Mouse (Mus musculus): ENCODE measurements around the gene Rnf4. TPM values are rescaled to one million over a fixed set of nuclear protein-coding genes. Genes with fewer than 3 reads are reported as not detected.

The Rnf4 gene
- polyA plus RNA-seq, 1 experiment from 2014 or later: 187 TPM

DNA sequence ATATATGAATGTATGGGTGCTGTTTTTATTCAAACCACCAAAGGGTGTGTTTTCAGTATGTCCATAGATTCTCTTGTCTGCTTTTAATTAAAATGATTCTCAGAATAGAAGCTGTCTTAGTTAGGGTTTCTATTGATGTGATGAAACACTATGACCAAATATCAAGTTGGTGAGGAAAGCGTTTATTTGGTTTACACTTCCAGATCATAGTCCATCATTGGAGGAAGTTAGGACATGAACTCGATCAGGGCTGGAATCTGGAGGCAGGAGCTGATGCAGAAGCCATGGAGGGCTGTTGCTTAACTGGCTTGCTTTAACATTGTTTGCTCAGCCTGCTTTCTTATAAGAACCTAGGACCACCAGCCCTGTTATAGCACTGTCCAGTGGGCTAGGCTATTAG is 45.6 kb downstream of the Rnf4 start:
- no peaks in the 10 kb centered on the region for H3K27me3 ChIP-seq (ENCODE audit: control insufficient read depth, insufficient read depth, low read length)
- ATAC-seq (ENCODE audit: insufficient number of reproducible peaks, low FRiP score, low TSS enrichment, low read depth): no peak
- DNase-seq (ENCODE audit: low spot score): no peak
- H3K4me3 ChIP-seq (ENCODE audit: low read depth, low read length): no peak overlapping the region
- no peaks in the 10 kb centered on the region for H3K4me1 ChIP-seq (ENCODE audit: control insufficient read depth, insufficient read depth, low read length)
- no peak overlapping the region for H3K9ac ChIP-seq (ENCODE audit: low read length)
- 98% methylated on average over 2 of the region's 2 CpGs for WGBS
- no peaks in the 10 kb centered on the region for H3K9me3 ChIP-seq (ENCODE audit: control insufficient read depth, low read length)
- H3K4me2 ChIP-seq (ENCODE audit: low read depth, severe bottlenecking): no peak overlapping the region
- no peak overlapping the region for H3K27ac ChIP-seq (replicated peaks; ENCODE audit: low read depth, low read length)
- peaks cover 2% of the 10 kb centered on the region; the same call in 1 of the 2 replicates for H3K36me3 ChIP-seq (ENCODE audit: control insufficient read depth, insufficient read depth, low read length)

DNA sequence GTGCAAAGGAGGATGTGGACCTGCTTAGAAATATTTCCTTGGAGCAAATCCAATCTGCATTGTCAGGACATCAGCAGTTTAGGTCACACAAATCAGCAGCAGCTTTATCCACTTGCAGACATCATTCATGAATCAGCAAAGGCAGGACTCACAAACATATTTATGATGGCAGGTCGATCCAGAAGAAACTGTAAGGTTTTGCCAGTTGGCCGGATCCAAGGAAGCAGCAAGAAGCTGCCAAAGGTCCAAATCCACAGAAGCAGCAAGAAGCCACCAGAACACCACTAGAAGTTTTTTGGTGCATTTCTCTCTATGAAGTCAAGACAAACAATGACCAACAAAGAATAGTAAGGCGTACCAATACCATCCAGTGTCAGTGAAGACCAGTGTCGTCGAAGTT is 49.5 kb downstream of the Rnf4 start:
- peaks cover 2% of the 10 kb centered on the region; the same call in 1 of the 2 replicates for H3K36me3 ChIP-seq (ENCODE audit: control insufficient read depth, insufficient read depth, low read length)
- WGBS: 98% methylated on average over 5 of the region's 5 CpGs

DNA sequence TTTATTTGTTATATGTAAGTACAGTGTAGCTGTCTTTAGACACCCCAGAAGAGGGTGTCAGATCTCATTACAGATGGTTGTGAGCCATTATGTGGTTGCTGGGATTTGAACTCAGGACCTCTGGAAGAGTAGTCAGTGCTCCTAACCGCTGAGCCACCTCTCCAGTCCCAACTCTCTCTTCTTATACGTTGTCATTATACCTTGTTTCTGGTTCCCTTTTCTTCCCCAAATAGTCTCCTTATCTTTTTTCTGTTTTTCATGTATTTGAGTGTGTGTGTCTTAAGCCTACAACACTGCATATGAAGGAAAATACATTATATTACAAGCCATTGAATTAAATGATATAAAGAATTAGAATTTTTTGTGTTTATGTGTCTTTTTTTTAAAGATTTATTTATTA is 50.7 kb downstream of the Rnf4 start:
- no peak overlapping the region for H3K27ac ChIP-seq (replicated peaks; ENCODE audit: low read depth, low read length)
- H3K9ac ChIP-seq (ENCODE audit: low read length): no peak overlapping the region
- no peak overlapping the region for H3K4me3 ChIP-seq (ENCODE audit: low read depth, low read length)
- no peak overlapping the region for H3K4me2 ChIP-seq (ENCODE audit: low read depth, severe bottlenecking)
- H3K27me3 ChIP-seq (ENCODE audit: control insufficient read depth, insufficient read depth, low read length): no peaks in the 10 kb centered on the region
- ATAC-seq (ENCODE audit: insufficient number of reproducible peaks, low FRiP score, low TSS enrichment, low read depth): no peak
- no peaks in the 10 kb centered on the region for H3K9me3 ChIP-seq (ENCODE audit: control insufficient read depth, low read length)
- peaks cover 2% of the 10 kb centered on the region; the same call in 1 of the 2 replicates for H3K36me3 ChIP-seq (ENCODE audit: control insufficient read depth, insufficient read depth, low read length)
- no peak for DNase-seq (ENCODE audit: low spot score)
- 95% methylated on average over 2 of the region's 2 CpGs for WGBS
- H3K4me1 ChIP-seq (ENCODE audit: control insufficient read depth, insufficient read depth, low read length): no peaks in the 10 kb centered on the region

More for the DNA sequence above, 49.5 kb downstream of the Rnf4 start:
- H3K4me3 ChIP-seq (ENCODE audit: low read depth, low read length): no peak overlapping the region
- H3K9me3 ChIP-seq (ENCODE audit: control insufficient read depth, low read length): no peaks in the 10 kb centered on the region
- DNase-seq (ENCODE audit: low spot score): no peak
- H3K4me2 ChIP-seq (ENCODE audit: low read depth, severe bottlenecking): no peak overlapping the region
- no peak overlapping the region for H3K27ac ChIP-seq (replicated peaks; ENCODE audit: low read depth, low read length)
- no peak for ATAC-seq (ENCODE audit: insufficient number of reproducible peaks, low FRiP score, low TSS enrichment, low read depth)
- H3K27me3 ChIP-seq (ENCODE audit: control insufficient read depth, insufficient read depth, low read length): no peaks in the 10 kb centered on the region
- no peak overlapping the region for H3K9ac ChIP-seq (ENCODE audit: low read length)
- no peaks in the 10 kb centered on the region for H3K4me1 ChIP-seq (ENCODE audit: control insufficient read depth, insufficient read depth, low read length)

DNA sequence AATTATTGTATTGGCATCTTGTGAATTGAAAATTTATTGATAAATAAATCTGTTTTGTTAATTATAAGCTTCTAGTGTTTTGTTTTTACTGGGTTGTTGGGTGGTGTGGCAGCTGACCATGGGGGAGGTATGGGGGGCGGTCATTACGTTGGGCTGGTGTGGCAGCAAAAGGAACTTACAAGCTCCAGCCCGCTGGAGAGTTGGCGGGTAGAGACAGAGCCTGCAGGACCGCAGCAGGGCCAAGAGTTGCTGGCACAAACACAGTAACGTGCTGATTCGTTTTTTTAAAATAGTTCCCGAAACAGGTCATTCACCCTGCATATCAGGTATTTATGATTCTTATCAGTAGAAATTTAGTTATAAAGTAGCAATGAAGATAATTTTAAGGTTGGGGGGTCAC is 57.2 kb downstream of the Rnf4 start:
- H3K4me2 ChIP-seq (ENCODE audit: low read depth, severe bottlenecking): no peak overlapping the region
- H3K36me3 ChIP-seq (ENCODE audit: control insufficient read depth, insufficient read depth, low read length): no peaks in the 10 kb centered on the region
- H3K4me3 ChIP-seq (ENCODE audit: low read depth, low read length): no peak overlapping the region
- H3K9me3 ChIP-seq (ENCODE audit: control insufficient read depth, low read length): no peaks in the 10 kb centered on the region
- no peak overlapping the region for H3K9ac ChIP-seq (ENCODE audit: low read length)
- DNase-seq (ENCODE audit: low spot score): no peak
- H3K4me1 ChIP-seq (ENCODE audit: control insufficient read depth, insufficient read depth, low read length): no peaks in the 10 kb centered on the region
- no peak overlapping the region for H3K27ac ChIP-seq (replicated peaks; ENCODE audit: low read depth, low read length)
- no peaks in the 10 kb centered on the region for H3K27me3 ChIP-seq (ENCODE audit: control insufficient read depth, insufficient read depth, low read length)
- 96% methylated on average over 8 of the region's 8 CpGs for WGBS
- ATAC-seq (ENCODE audit: insufficient number of reproducible peaks, low FRiP score, low TSS enrichment, low read depth): no peak

DNA sequence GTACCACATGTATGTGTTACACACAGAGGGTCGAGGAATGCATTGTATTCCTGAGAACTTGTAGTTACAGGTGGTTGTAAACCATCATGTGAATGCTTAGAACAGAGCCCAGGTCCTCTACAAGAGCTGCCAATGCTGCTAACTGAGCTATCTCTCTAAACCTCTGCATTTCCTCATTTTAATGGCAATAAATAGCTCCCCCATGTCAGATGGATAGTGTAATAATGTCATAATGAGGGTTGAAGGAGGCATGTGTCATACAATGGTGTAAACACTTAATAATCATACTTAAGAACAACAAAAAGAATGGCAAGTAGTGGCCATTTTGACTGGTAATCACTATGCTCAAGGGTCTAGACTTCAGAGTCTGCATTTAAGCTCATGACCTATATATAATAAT is 59.3 kb downstream of the Rnf4 start:
- WGBS: 88% methylated on average over 1 of the region's 1 CpGs
- no peak for DNase-seq (ENCODE audit: low spot score)

DNA sequence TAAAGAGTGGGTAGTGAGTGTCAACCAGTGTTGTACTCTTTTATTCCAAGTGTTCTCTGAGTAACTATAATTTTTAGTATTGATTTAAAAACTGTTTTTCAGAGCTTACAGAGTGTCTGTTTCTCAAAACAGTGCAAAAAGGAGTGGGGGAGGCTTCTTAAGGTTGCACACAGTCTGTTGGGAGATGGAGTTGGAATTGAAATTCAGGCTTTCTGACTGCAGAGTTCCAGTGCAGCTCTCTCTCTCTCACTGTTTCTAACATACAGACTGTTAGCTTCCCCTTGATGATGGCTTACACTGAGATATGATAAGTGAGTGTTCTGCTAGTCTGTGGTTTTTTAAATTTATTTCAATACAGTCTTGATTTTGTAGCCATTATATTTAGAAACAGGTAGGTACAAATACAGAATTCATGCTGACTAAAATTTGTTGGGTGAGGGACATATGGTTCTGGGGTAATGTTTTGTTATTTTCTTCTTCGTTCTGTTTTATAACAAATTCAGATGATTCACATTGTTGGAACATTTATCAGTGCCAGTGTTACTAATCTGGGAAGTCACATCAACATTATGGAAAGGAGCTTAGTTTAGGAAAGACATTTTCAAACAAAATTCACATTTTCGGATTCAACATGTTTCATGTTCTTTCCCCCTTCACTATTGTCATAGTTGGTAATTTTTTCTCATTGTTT is 59.9 kb downstream of the Rnf4 start:
- no peak for DNase-seq (ENCODE audit: low spot score)
- no peaks in the 10 kb centered on the region for H3K9me3 ChIP-seq (ENCODE audit: control insufficient read depth, low read length)
- no peak overlapping the region for H3K27ac ChIP-seq (replicated peaks; ENCODE audit: low read depth, low read length)
- no peaks in the 10 kb centered on the region for H3K36me3 ChIP-seq (ENCODE audit: control insufficient read depth, insufficient read depth, low read length)
- ATAC-seq (ENCODE audit: insufficient number of reproducible peaks, low FRiP score, low TSS enrichment, low read depth): no peak
- no peak overlapping the region for H3K4me2 ChIP-seq (ENCODE audit: low read depth, severe bottlenecking)
- H3K9ac ChIP-seq (ENCODE audit: low read length): no peak overlapping the region
- 92% methylated on average over 2 of the region's 2 CpGs for WGBS
- no peaks in the 10 kb centered on the region for H3K27me3 ChIP-seq (ENCODE audit: control insufficient read depth, insufficient read depth, low read length)
- H3K4me1 ChIP-seq (ENCODE audit: control insufficient read depth, insufficient read depth, low read length): no peaks in the 10 kb centered on the region
- H3K4me3 ChIP-seq (ENCODE audit: low read depth, low read length): no peak overlapping the region

More for the DNA sequence above, 59.3 kb downstream of the Rnf4 start:
- Histone ChIP-seq H3K36me3 (ENCODE audit: control insufficient read depth, insufficient read depth, low read length) (no peaks in the 10 kb centered on the region), H3K4me3 (ENCODE audit: low read depth, low read length) (no peak overlapping the region), H3K4me1 (ENCODE audit: control insufficient read depth, insufficient read depth, low read length) (no peaks in the 10 kb centered on the region), H3K27me3 (ENCODE audit: control insufficient read depth, insufficient read depth, low read length) (no peaks in the 10 kb centered on the region), H3K9ac (ENCODE audit: low read length) (no peak overlapping the region), H3K4me2 (ENCODE audit: low read depth, severe bottlenecking) (no peak overlapping the region), H3K27ac (replicated peaks; ENCODE audit: low read depth, low read length) (no peak overlapping the region), H3K9me3 (ENCODE audit: control insufficient read depth, low read length) (no peaks in the 10 kb centered on the region)
- no peak for ATAC-seq (ENCODE audit: insufficient number of reproducible peaks, low FRiP score, low TSS enrichment, low read depth)

DNA sequence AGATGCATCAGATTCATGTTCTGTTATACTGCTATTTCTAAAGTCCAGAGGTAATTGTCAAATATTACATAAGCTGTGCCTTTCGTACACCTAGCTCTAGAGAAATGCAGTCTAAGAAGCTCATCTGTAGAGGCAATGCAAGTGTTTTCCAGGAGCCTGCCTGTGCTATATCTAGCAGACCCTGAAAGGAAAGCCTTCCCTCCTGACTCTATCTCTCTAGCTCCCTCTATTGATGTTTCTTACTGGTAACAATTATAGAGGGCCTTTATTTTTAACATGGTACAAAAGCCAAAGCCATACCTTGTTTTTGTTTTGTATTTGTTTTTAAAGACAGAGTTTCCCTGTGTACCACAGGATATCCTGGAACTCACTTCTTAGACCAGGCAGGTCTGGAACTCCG is 61.8 kb downstream of the Rnf4 start:
- Histone ChIP-seq H3K9me3 (ENCODE audit: control insufficient read depth, low read length) (no peaks in the 10 kb centered on the region), H3K27me3 (ENCODE audit: control insufficient read depth, insufficient read depth, low read length) (no peaks in the 10 kb centered on the region), H3K4me1 (ENCODE audit: control insufficient read depth, insufficient read depth, low read length) (no peaks in the 10 kb centered on the region), H3K36me3 (ENCODE audit: control insufficient read depth, insufficient read depth, low read length) (no peaks in the 10 kb centered on the region), H3K4me2 (ENCODE audit: low read depth, severe bottlenecking) (no peak overlapping the region), H3K4me3 (ENCODE audit: low read depth, low read length) (no peak overlapping the region), H3K9ac (ENCODE audit: low read length) (no peak overlapping the region), H3K27ac (replicated peaks; ENCODE audit: low read depth, low read length) (no peak overlapping the region)
- ATAC-seq (ENCODE audit: insufficient number of reproducible peaks, low FRiP score, low TSS enrichment, low read depth) (no peak), DNase-seq (ENCODE audit: low spot score) (no peak)
- WGBS: 92% methylated on average over 2 of the region's 2 CpGs

DNA sequence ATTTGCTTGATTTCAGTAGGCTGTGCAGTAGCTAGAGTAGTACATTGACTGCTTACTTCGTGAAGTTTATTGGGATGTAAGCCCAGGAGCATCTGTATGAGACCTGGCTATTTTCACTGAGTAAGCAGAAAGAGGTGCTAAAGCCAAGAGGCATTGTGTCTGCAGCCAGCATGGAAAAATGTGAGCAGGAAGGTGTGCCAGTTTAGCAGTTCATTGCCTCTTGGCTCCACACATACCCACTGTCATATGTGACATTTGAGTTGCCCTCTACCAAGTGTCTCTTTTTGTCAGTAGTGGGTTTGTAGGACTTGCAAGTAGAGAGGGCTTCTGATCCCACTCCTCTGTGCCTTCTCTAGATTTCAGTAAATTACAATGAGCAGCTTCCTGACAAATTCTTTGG is 62.2 kb downstream of the Rnf4 start:
- H3K36me3 ChIP-seq (ENCODE audit: control insufficient read depth, insufficient read depth, low read length): no peaks in the 10 kb centered on the region
- 71% methylated on average over 1 of the region's 1 CpGs for WGBS
- no peak overlapping the region for H3K4me2 ChIP-seq (ENCODE audit: low read depth, severe bottlenecking)

More for the DNA sequence above, 62.2 kb downstream of the Rnf4 start:
- Histone ChIP-seq H3K4me3 (ENCODE audit: low read depth, low read length) (no peak overlapping the region), H3K27ac (replicated peaks; ENCODE audit: low read depth, low read length) (no peak overlapping the region), H3K9ac (ENCODE audit: low read length) (no peak overlapping the region), H3K27me3 (ENCODE audit: control insufficient read depth, insufficient read depth, low read length) (no peaks in the 10 kb centered on the region), H3K9me3 (ENCODE audit: control insufficient read depth, low read length) (no peaks in the 10 kb centered on the region), H3K4me1 (ENCODE audit: control insufficient read depth, insufficient read depth, low read length) (no peaks in the 10 kb centered on the region)
- DNase-seq (ENCODE audit: low spot score) (no peak), ATAC-seq (ENCODE audit: insufficient number of reproducible peaks, low FRiP score, low TSS enrichment, low read depth) (no peak)
